Mouse (Mus musculus): ENCODE measurements around the gene Ubxn4. TPM values are rescaled to one million over a fixed set of nuclear protein-coding genes. Genes with fewer than 3 reads are reported as not detected.
"Not testable (repeated sequence)": the region's sequence is repeated elsewhere in the genome, so short reads cannot be mapped to it uniquely, and the experiment has no call there.

Ubxn4 gene
- polyA plus RNA-seq, 1 experiment from 2014 or later = 52.1 TPM

GRCm38 (mm10) chr1:128243996-128244726, 397 bp downstream of the Ubxn4 start:
- H3K27me3 ChIP-seq (ENCODE audit: control insufficient read depth, insufficient read depth, low read length) = no peaks in the 10 kb centered on the region
- H3K4me1 ChIP-seq (ENCODE audit: control insufficient read depth in 2 of 2, insufficient read depth in 2 of 2, low read length in 2 of 2) = peaks cover 0 to 10% of the 10 kb centered on the region in 2 experiments; a peak in 2 of 4 replicates

GRCm38 (mm10) chr1:128244727-128245355, 1.1 kb downstream of the Ubxn4 start:
- no peaks in the 10 kb centered on the region for H3K36me3 ChIP-seq (ENCODE audit: control insufficient read depth, insufficient read depth, low read length)
- H3K9ac ChIP-seq (ENCODE audit: low read length) = peak overlapping the region; percentile 91
- no peaks in the 10 kb centered on the region for H3K9me3 ChIP-seq (ENCODE audit: control insufficient read depth, low read length)
- H3K4me2 ChIP-seq (ENCODE audit: low read length) = peak overlapping the region; percentile 81
- WGBS = 1% methylated on average over 19 of the region's 19 CpGs
- peak overlapping the region; percentile 90 to 96 for H3K27ac ChIP-seq (replicated peaks in 1 of 2; ENCODE audit: control insufficient read depth in 1 of 2, insufficient read depth in 1 of 2, low read depth in 2 of 2, low read length in 2 of 2)
- H3K4me1 ChIP-seq (ENCODE audit: control insufficient read depth in 2 of 2, insufficient read depth in 2 of 2, low read length in 2 of 2) = peaks cover 0 to 10% of the 10 kb centered on the region in 2 experiments; a peak in 2 of 4 replicates
- peak; percentile 49 for ATAC-seq (ENCODE audit: insufficient number of reproducible peaks, insufficient read depth, low FRiP score, low read depth)
- peak overlapping the region; percentile 78 to 86 for H3K4me3 ChIP-seq (ENCODE audit: control insufficient read depth in 1 of 2, insufficient read depth in 1 of 2, low read depth in 1 of 2, low read length in 2 of 2)
- H3K27me3 ChIP-seq (ENCODE audit: control insufficient read depth, insufficient read depth, low read length) = no peaks in the 10 kb centered on the region

More at GRCm38 (mm10) chr1:128243996-128244726, 397 bp downstream of the Ubxn4 start:
- peak overlapping the region; percentile 90 to 96 for H3K27ac ChIP-seq (replicated peaks in 1 of 2; ENCODE audit: control insufficient read depth in 1 of 2, insufficient read depth in 1 of 2, low read depth in 2 of 2, low read length in 2 of 2)
- peak overlapping the region; percentile 78 to 86 for H3K4me3 ChIP-seq (ENCODE audit: control insufficient read depth in 1 of 2, insufficient read depth in 1 of 2, low read depth in 1 of 2, low read length in 2 of 2)
- WGBS = under 1% methylated on average over 66 of the region's 71 CpGs
- peak; percentile 94 for ATAC-seq (ENCODE audit: insufficient number of reproducible peaks, insufficient read depth, low FRiP score, low read depth)
- peak overlapping the region; percentile 91 for H3K9ac ChIP-seq (ENCODE audit: low read length)
- H3K4me2 ChIP-seq (ENCODE audit: low read length) = peak overlapping the region; percentile 81
- H3K9me3 ChIP-seq (ENCODE audit: control insufficient read depth, low read length) = no peaks in the 10 kb centered on the region
- peaks cover 5% of the 10 kb centered on the region; the same call in 1 of the 2 replicates for H3K36me3 ChIP-seq (ENCODE audit: control insufficient read depth, insufficient read depth, low read length)

GRCm38 (mm10) chr1:128267061-128267460, 23.3 kb downstream of the Ubxn4 start:
- H3K9ac ChIP-seq (ENCODE audit: low read length); ATAC-seq (ENCODE audit: insufficient number of reproducible peaks, insufficient read depth, low FRiP score, low read depth); H3K27ac ChIP-seq (replicated peaks in 1 of 2; ENCODE audit: control insufficient read depth in 1 of 2, insufficient read depth in 1 of 2, low read depth in 2 of 2, low read length in 2 of 2); H3K4me3 ChIP-seq (ENCODE audit: control insufficient read depth in 1 of 2, insufficient read depth in 1 of 2, low read depth in 1 of 2, low read length in 2 of 2); H3K27me3 ChIP-seq (ENCODE audit: control insufficient read depth, insufficient read depth, low read length); H3K4me1 ChIP-seq (ENCODE audit: control insufficient read depth in 2 of 2, insufficient read depth in 2 of 2, low read length in 2 of 2); H3K4me2 ChIP-seq (ENCODE audit: low read length); H3K9me3 ChIP-seq (ENCODE audit: control insufficient read depth, low read length): not testable (repeated sequence)
- WGBS = 71% methylated on average over 7 of the region's 7 CpGs
- peaks cover 98% of the 10 kb centered on the region for H3K36me3 ChIP-seq (ENCODE audit: control insufficient read depth, insufficient read depth, low read length)

GRCm38 (mm10) chr1:128270731-128271130, 27.0 kb downstream of the Ubxn4 start:
- 90% methylated on average over 3 of the region's 3 CpGs for WGBS
- no peak overlapping the region for H3K4me3 ChIP-seq (ENCODE audit: control insufficient read depth in 1 of 2, insufficient read depth in 1 of 2, low read depth in 1 of 2, low read length in 2 of 2)
- ATAC-seq (ENCODE audit: insufficient number of reproducible peaks, insufficient read depth, low FRiP score, low read depth) = no peak
- H3K36me3 ChIP-seq (ENCODE audit: control insufficient read depth, insufficient read depth, low read length) = peaks cover 96% of the 10 kb centered on the region
- H3K27ac ChIP-seq (replicated peaks in 1 of 2; ENCODE audit: control insufficient read depth in 1 of 2, insufficient read depth in 1 of 2, low read depth in 2 of 2, low read length in 2 of 2) = no peak overlapping the region
- no peaks in the 10 kb centered on the region for H3K27me3 ChIP-seq (ENCODE audit: control insufficient read depth, insufficient read depth, low read length)
- H3K9me3 ChIP-seq (ENCODE audit: control insufficient read depth, low read length) = no peaks in the 10 kb centered on the region
- no peak overlapping the region for H3K9ac ChIP-seq (ENCODE audit: low read length)
- H3K4me1 ChIP-seq (ENCODE audit: control insufficient read depth in 2 of 2, insufficient read depth in 2 of 2, low read length in 2 of 2) = no peaks in the 10 kb centered on the region
- no peak overlapping the region for H3K4me2 ChIP-seq (ENCODE audit: low read length)

GRCm38 (mm10) chr1:128275908-128276307, 32.1 kb downstream of the Ubxn4 start:
- Histone ChIP-seq H3K9me3 (ENCODE audit: control insufficient read depth, low read length) (no peaks in the 10 kb centered on the region), H3K9ac (ENCODE audit: low read length) (no peak overlapping the region), H3K4me2 (ENCODE audit: low read length) (no peak overlapping the region), H3K27me3 (ENCODE audit: control insufficient read depth, insufficient read depth, low read length) (no peaks in the 10 kb centered on the region), H3K4me3 (ENCODE audit: control insufficient read depth in 1 of 2, insufficient read depth in 1 of 2, low read depth in 1 of 2, low read length in 2 of 2) (no peak overlapping the region), H3K36me3 (ENCODE audit: control insufficient read depth, insufficient read depth, low read length) (peaks cover 93% of the 10 kb centered on the region), H3K4me1 (ENCODE audit: control insufficient read depth in 2 of 2, insufficient read depth in 2 of 2, low read length in 2 of 2) (no peaks in the 10 kb centered on the region), H3K27ac (replicated peaks in 1 of 2; ENCODE audit: control insufficient read depth in 1 of 2, insufficient read depth in 1 of 2, low read depth in 2 of 2, low read length in 2 of 2) (no peak overlapping the region)
- ATAC-seq (ENCODE audit: insufficient number of reproducible peaks, insufficient read depth, low FRiP score, low read depth) = no peak
- WGBS = 94% methylated on average over 1 of the region's 1 CpGs

GRCm38 (mm10) chr1:128278563-128278962, 34.8 kb downstream of the Ubxn4 start:
- WGBS = 94% methylated on average over 3 of the region's 3 CpGs
- peaks cover 4% of the 10 kb centered on the region for H3K9me3 ChIP-seq (ENCODE audit: control insufficient read depth, low read length)
- ATAC-seq (ENCODE audit: insufficient number of reproducible peaks, insufficient read depth, low FRiP score, low read depth) = no peak
- H3K27me3 ChIP-seq (ENCODE audit: control insufficient read depth, insufficient read depth, low read length) = no peaks in the 10 kb centered on the region
- no peak overlapping the region for H3K9ac ChIP-seq (ENCODE audit: low read length)
- no peak overlapping the region for H3K4me3 ChIP-seq (ENCODE audit: control insufficient read depth in 1 of 2, insufficient read depth in 1 of 2, low read depth in 1 of 2, low read length in 2 of 2)
- H3K36me3 ChIP-seq (ENCODE audit: control insufficient read depth, insufficient read depth, low read length) = peaks cover 79% of the 10 kb centered on the region
- H3K27ac ChIP-seq (replicated peaks in 1 of 2; ENCODE audit: control insufficient read depth in 1 of 2, insufficient read depth in 1 of 2, low read depth in 2 of 2, low read length in 2 of 2) = no peak overlapping the region
- no peak overlapping the region for H3K4me2 ChIP-seq (ENCODE audit: low read length)
- H3K4me1 ChIP-seq (ENCODE audit: control insufficient read depth in 2 of 2, insufficient read depth in 2 of 2, low read length in 2 of 2) = no peaks in the 10 kb centered on the region

GRCm38 (mm10) chr1:128281753-128282152, 38.0 kb downstream of the Ubxn4 start:
- 93% methylated on average over 3 of the region's 3 CpGs for WGBS
- H3K27ac ChIP-seq (replicated peaks in 1 of 2; ENCODE audit: control insufficient read depth in 1 of 2, insufficient read depth in 1 of 2, low read depth in 2 of 2, low read length in 2 of 2) = no peak overlapping the region
- no peaks in the 10 kb centered on the region for H3K4me1 ChIP-seq (ENCODE audit: control insufficient read depth in 2 of 2, insufficient read depth in 2 of 2, low read length in 2 of 2)
- no peak overlapping the region for H3K4me3 ChIP-seq (ENCODE audit: control insufficient read depth in 1 of 2, insufficient read depth in 1 of 2, low read depth in 1 of 2, low read length in 2 of 2)
- no peak overlapping the region for H3K9ac ChIP-seq (ENCODE audit: low read length)
- H3K4me2 ChIP-seq (ENCODE audit: low read length) = no peak overlapping the region
- peaks cover 4% of the 10 kb centered on the region for H3K9me3 ChIP-seq (ENCODE audit: control insufficient read depth, low read length)
- ATAC-seq (ENCODE audit: insufficient number of reproducible peaks, insufficient read depth, low FRiP score, low read depth) = no peak
- H3K27me3 ChIP-seq (ENCODE audit: control insufficient read depth, insufficient read depth, low read length) = no peaks in the 10 kb centered on the region
- H3K36me3 ChIP-seq (ENCODE audit: control insufficient read depth, insufficient read depth, low read length) = peaks cover 47% of the 10 kb centered on the region
